Mouse (Mus musculus): ENCODE measurements around the gene Trim9. TPM values are rescaled to one million over a fixed set of nuclear protein-coding genes. Genes with fewer than 3 reads are reported as not detected.

Trim9 gene
- total and polyA plus RNA-seq, 2 experiments from 2014 or later = 0.66 to 0.80 TPM

GRCm38 (mm10) chr12:70325826-70326225, 21.6 kb downstream of the Trim9 start:
- DNase-seq (ENCODE audit: low spot score) (no peak), ATAC-seq (ENCODE audit: insufficient read depth, low read depth) (no peak)
- TF ChIP-seq CTCF (IDR thresholded peaks at IDR 0.05; ENCODE audit: low read depth) (no peak), EP300 (IDR thresholded peaks at IDR 0.05; ENCODE audit: low read depth) (no peak)
- no peak overlapping the region for H3K4me2 ChIP-seq (ENCODE audit: low read depth, low read length)
- peaks cover 8% of the 10 kb centered on the region; the same call in 1 of the 2 replicates for H3K4me1 ChIP-seq (ENCODE audit: control insufficient read depth, insufficient read depth)
- no peaks in the 10 kb centered on the region for H3K36me3 ChIP-seq (replicated peaks; ENCODE audit: control insufficient read depth, insufficient read depth, low read length)
- H3K27ac ChIP-seq (ENCODE audit: low read depth) = no peak overlapping the region
- no peaks in the 10 kb centered on the region for H3K9me3 ChIP-seq (replicated peaks; ENCODE audit: control insufficient read depth, low read length)
- no peak overlapping the region for H3K9ac ChIP-seq (replicated peaks; ENCODE audit: low read depth, low read length)
- no peaks in the 10 kb centered on the region for H3K27me3 ChIP-seq (ENCODE audit: control insufficient read depth, insufficient read depth, low read length)
- 84% methylated on average over 7 of the region's 7 CpGs for WGBS
- H3K4me3 ChIP-seq (ENCODE audit: low read depth, low read length) = no peak overlapping the region

DNA sequence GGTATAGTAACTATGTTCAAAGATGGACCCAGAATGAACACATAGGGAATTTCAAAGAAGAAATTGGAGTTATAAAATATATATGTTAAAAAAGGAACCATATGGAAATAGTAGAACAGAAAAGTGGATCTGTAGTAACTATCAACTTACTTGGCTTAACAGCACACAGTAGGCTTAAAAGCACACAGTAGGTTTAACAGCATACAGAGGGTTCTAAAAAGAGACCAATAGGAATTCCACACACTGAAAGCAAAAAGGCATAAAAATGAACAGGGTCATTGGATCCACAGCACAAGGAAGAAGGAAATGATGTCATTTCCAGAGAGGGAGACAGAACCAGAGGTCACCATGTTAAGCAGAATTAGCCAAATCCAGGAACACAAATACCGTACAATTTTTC, 24.6 kb downstream of the Trim9 start:
- H3K9me3 ChIP-seq (replicated peaks; ENCODE audit: control insufficient read depth, low read length) = no peaks in the 10 kb centered on the region
- no peaks in the 10 kb centered on the region for H3K36me3 ChIP-seq (replicated peaks; ENCODE audit: control insufficient read depth, insufficient read depth, low read length)
- no peaks in the 10 kb centered on the region for H3K4me1 ChIP-seq (ENCODE audit: control insufficient read depth, insufficient read depth)
- DNase-seq (ENCODE audit: low spot score) (no peak), ATAC-seq (ENCODE audit: insufficient read depth, low read depth) (no peak)
- H3K4me2 ChIP-seq (ENCODE audit: low read depth, low read length) = no peak overlapping the region
- no peak for TF ChIP-seq CTCF (IDR thresholded peaks at IDR 0.05; ENCODE audit: low read depth)
- TF ChIP-seq EP300 (IDR thresholded peaks at IDR 0.05; ENCODE audit: low read depth) = no peak
- WGBS = 61% methylated on average over 1 of the region's 1 CpGs
- no peaks in the 10 kb centered on the region for H3K27me3 ChIP-seq (ENCODE audit: control insufficient read depth, insufficient read depth, low read length)
- H3K9ac ChIP-seq (replicated peaks; ENCODE audit: low read depth, low read length) = no peak overlapping the region
- no peak overlapping the region for H3K4me3 ChIP-seq (ENCODE audit: low read depth, low read length)
- H3K27ac ChIP-seq (ENCODE audit: low read depth) = no peak overlapping the region

GRCm38 (mm10) chr12:70316147-70316546, 31.3 kb downstream of the Trim9 start:
- ATAC-seq (ENCODE audit: insufficient read depth, low read depth) = no peak
- WGBS = 80% methylated on average over 9 of the region's 9 CpGs
- no peak overlapping the region for H3K4me3 ChIP-seq (ENCODE audit: low read depth, low read length)
- H3K9me3 ChIP-seq (replicated peaks; ENCODE audit: control insufficient read depth, low read length) = no peaks in the 10 kb centered on the region
- H3K9ac ChIP-seq (replicated peaks; ENCODE audit: low read depth, low read length) = no peak overlapping the region
- DNase-seq (ENCODE audit: low spot score) = no peak
- H3K27me3 ChIP-seq (ENCODE audit: control insufficient read depth, insufficient read depth, low read length) = no peaks in the 10 kb centered on the region
- H3K36me3 ChIP-seq (replicated peaks; ENCODE audit: control insufficient read depth, insufficient read depth, low read length) = no peaks in the 10 kb centered on the region
- no peak overlapping the region for H3K4me2 ChIP-seq (ENCODE audit: low read depth, low read length)
- no peaks in the 10 kb centered on the region for H3K4me1 ChIP-seq (ENCODE audit: control insufficient read depth, insufficient read depth)
- TF ChIP-seq EP300 (IDR thresholded peaks at IDR 0.05; ENCODE audit: low read depth) = no peak
- H3K27ac ChIP-seq (ENCODE audit: low read depth) = no peak overlapping the region

- Histone ChIP-seq H3K36me3 (replicated peaks; ENCODE audit: control insufficient read depth, insufficient read depth, low read length) (no peaks in the 10 kb centered on the region), H3K4me3 (ENCODE audit: low read depth, low read length) (no peak overlapping the region)
- 76% methylated on average over 7 of the region's 7 CpGs for WGBS
Observed at GRCm38 (mm10) chr12:70307881-70308280, 39.5 kb downstream of the Trim9 start.

DNA sequence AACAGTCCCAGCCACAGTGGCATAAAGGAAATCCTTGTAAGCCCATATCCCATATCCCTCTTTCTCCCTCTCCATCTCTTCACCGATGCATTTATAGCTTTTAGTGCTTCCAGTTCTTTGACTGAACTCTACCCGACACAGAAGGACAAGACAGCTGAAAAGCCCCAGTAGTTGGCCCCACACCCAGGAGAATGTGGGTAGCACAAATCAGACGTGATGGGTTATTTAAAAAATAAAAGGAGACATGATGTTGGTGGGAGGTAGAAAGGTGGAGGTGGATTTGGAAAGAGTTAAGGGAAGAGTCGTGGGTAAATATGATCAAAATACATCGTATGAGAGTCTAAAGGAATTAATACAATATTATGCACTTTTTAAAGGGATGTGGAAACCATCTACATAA, 40.4 kb downstream of the Trim9 start:
- Histone ChIP-seq H3K27ac (ENCODE audit: low read depth) (no peak overlapping the region), H3K4me1 (ENCODE audit: control insufficient read depth, insufficient read depth) (no peaks in the 10 kb centered on the region), H3K27me3 (ENCODE audit: control insufficient read depth, insufficient read depth, low read length) (no peaks in the 10 kb centered on the region), H3K4me3 (ENCODE audit: low read depth, low read length) (no peak overlapping the region), H3K4me2 (ENCODE audit: low read depth, low read length) (no peak overlapping the region), H3K36me3 (replicated peaks; ENCODE audit: control insufficient read depth, insufficient read depth, low read length) (no peaks in the 10 kb centered on the region), H3K9me3 (replicated peaks; ENCODE audit: control insufficient read depth, low read length) (no peaks in the 10 kb centered on the region), H3K9ac (replicated peaks; ENCODE audit: low read depth, low read length) (no peak overlapping the region)
- no peak for TF ChIP-seq CTCF (IDR thresholded peaks at IDR 0.05; ENCODE audit: low read depth)
- no peak for TF ChIP-seq EP300 (IDR thresholded peaks at IDR 0.05; ENCODE audit: low read depth)
- ATAC-seq (ENCODE audit: insufficient read depth, low read depth) (no peak), DNase-seq (ENCODE audit: low spot score) (no peak)
- WGBS = 75% methylated on average over 5 of the region's 5 CpGs

More at GRCm38 (mm10) chr12:70307881-70308280, 39.5 kb downstream of the Trim9 start:
- Histone ChIP-seq H3K27ac (ENCODE audit: low read depth) (no peak overlapping the region), H3K4me2 (ENCODE audit: low read depth, low read length) (no peak overlapping the region), H3K4me1 (ENCODE audit: control insufficient read depth, insufficient read depth) (no peaks in the 10 kb centered on the region), H3K9me3 (replicated peaks; ENCODE audit: control insufficient read depth, low read length) (no peaks in the 10 kb centered on the region), H3K9ac (replicated peaks; ENCODE audit: low read depth, low read length) (no peak overlapping the region), H3K27me3 (ENCODE audit: control insufficient read depth, insufficient read depth, low read length) (no peaks in the 10 kb centered on the region)
- TF ChIP-seq EP300 (IDR thresholded peaks at IDR 0.05; ENCODE audit: low read depth) (no peak), CTCF (IDR thresholded peaks at IDR 0.05; ENCODE audit: low read depth) (no peak)
- DNase-seq (ENCODE audit: low spot score) (no peak), ATAC-seq (ENCODE audit: insufficient read depth, low read depth) (no peak)

- ATAC-seq (ENCODE audit: insufficient read depth, low read depth) = no peak
- H3K36me3 ChIP-seq (replicated peaks; ENCODE audit: control insufficient read depth, insufficient read depth, low read length) = no peaks in the 10 kb centered on the region
Observed at GRCm38 (mm10) chr12:70304014-70304413, 43.4 kb downstream of the Trim9 start.

More at GRCm38 (mm10) chr12:70304014-70304413, 43.4 kb downstream of the Trim9 start:
- Histone ChIP-seq H3K9me3 (replicated peaks; ENCODE audit: control insufficient read depth, low read length) (no peaks in the 10 kb centered on the region), H3K27me3 (ENCODE audit: control insufficient read depth, insufficient read depth, low read length) (no peaks in the 10 kb centered on the region), H3K4me1 (ENCODE audit: control insufficient read depth, insufficient read depth) (no peaks in the 10 kb centered on the region), H3K27ac (ENCODE audit: low read depth) (no peak overlapping the region), H3K9ac (replicated peaks; ENCODE audit: low read depth, low read length) (no peak overlapping the region), H3K4me3 (ENCODE audit: low read depth, low read length) (no peak overlapping the region), H3K4me2 (ENCODE audit: low read depth, low read length) (no peak overlapping the region)
- no peak for DNase-seq (ENCODE audit: low spot score)
- TF ChIP-seq EP300 (IDR thresholded peaks at IDR 0.05; ENCODE audit: low read depth) = no peak
- no peak for TF ChIP-seq CTCF (IDR thresholded peaks at IDR 0.05; ENCODE audit: low read depth)
- WGBS = 83% methylated on average over 6 of the region's 6 CpGs
